Mouse (Mus musculus): ENCODE data around the gene Vps53.
A peak's percentile ranks its signal among the peaks of the same experiment; 100 is the strongest.
"Not testable (repeated sequence)": the region's sequence is repeated elsewhere in the genome, so short reads cannot be mapped to it uniquely, and the experiment has no call there.

Vps53 gene

GRCm38 (mm10) chr11:76179495-76180145 is at the start of gene Vps53, which contains the start of gene Fam57a:
Gene Vps53, minus strand, starts transcription at chr11:76179647.
Gene Fam57a, plus strand, starts transcription at chr11:76179671.
- peak; percentile 94 for DNase-seq

- DNase-seq, result no peak
These were observed 45.6 kb upstream of the Vps53 start for GRCm38 (mm10) chr11:76225051-76225450.

GRCm38 (mm10) chr11:76224631-76225030 is 45.2 kb upstream of the Vps53 start:
- no peak for DNase-seq

- DNase-seq, result peak; percentile 98
These were observed 37.9 kb upstream of the Vps53 start, which contains the start of the genes Dbil5 and Gemin4 for GRCm38 (mm10) chr11:76217390-76217800. Gene Dbil5, plus strand, starts transcription at chr11:76217608. Gene Gemin4, minus strand, starts transcription at chr11:76217664.

GRCm38 (mm10) chr11:76216681-76217389 is 37.4 kb upstream of the Vps53 start:
- peak; percentile 60 for DNase-seq

- no peak for DNase-seq
These were observed 36.6 kb upstream of the Vps53 start for GRCm38 (mm10) chr11:76216049-76216540.

- no peak for DNase-seq
These were observed 35.6 kb upstream of the Vps53 start for GRCm38 (mm10) chr11:76215011-76215410.

- no peak for DNase-seq
These were observed 34.4 kb upstream of the Vps53 start for GRCm38 (mm10) chr11:76213841-76214240.

GRCm38 (mm10) chr11:76211595-76211994 is 32.1 kb upstream of the Vps53 start:
- DNase-seq, result not testable (repeated sequence)

GRCm38 (mm10) chr11:76210228-76210985 is 31.0 kb upstream of the Vps53 start:
- DNase-seq, result no peak

- DNase-seq, result no peak
These were observed 27.3 kb upstream of the Vps53 start for GRCm38 (mm10) chr11:76206793-76207192.

GRCm38 (mm10) chr11:76201761-76202674 is 22.6 kb upstream of the Vps53 start:
- DNase-seq, result peak; percentile 91

- no peak for DNase-seq
These were observed 17.6 kb upstream of the Vps53 start for GRCm38 (mm10) chr11:76196977-76197469.

- DNase-seq, result peak; percentile 7
These were observed 17.0 kb upstream of the Vps53 start for GRCm38 (mm10) chr11:76196275-76196976.

GRCm38 (mm10) chr11:76186908-76187307 is 7.5 kb upstream of the Vps53 start:
- DNase-seq, result no peak

GRCm38 (mm10) chr11:76183745-76184144 is 4.3 kb upstream of the Vps53 start:
- no peak for DNase-seq

- no peak for DNase-seq
These were observed 696 bp upstream of the Vps53 start for GRCm38 (mm10) chr11:76180146-76180540.

GRCm38 (mm10) chr11:76178726-76179494 is 537 bp downstream of the Vps53 start:
- DNase-seq, result peak; percentile 65

- DNase-seq, result no peak
These were observed 9.2 kb downstream of the Vps53 start for GRCm38 (mm10) chr11:76170207-76170606.

GRCm38 (mm10) chr11:76168976-76169375 is 10.5 kb downstream of the Vps53 start:
- DNase-seq, result peak; percentile 81
